In the genomic region with DNA sequence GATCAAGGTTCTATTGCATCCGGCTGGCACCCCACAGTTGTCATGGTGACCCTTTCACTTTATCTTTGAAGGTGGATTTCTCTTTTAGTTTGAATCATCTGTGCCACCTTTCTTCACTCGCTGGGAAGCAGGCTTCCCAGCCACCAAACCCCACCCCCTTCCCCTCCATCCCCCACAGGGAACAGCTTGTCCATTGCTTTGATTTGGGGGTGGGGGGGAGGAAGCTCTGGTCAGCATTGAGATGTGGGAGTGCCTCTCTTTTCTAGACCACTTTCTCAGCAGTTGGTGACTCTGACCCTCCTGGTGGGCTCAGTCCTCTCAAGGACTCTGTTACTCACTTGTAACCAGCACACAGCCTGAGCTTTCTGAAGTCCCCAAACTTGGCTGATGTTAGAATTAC, we compare ENCODE assay signal across 11 mouse cellular contexts.
DNase-seq lines count a peak whose midpoint lies in the region; ATAC-seq and TF ChIP-seq lines count a peak whose summit lies in the region.
"Had no signal": no experiment of that assay in that cellular context is flagged by ENCODE, and none has a peak within 500 bp of the region (broad histone marks: within the 10 kb centered on the region; RNA-seq: fewer than 3 reads in every experiment).

No protein-coding gene starts in this region.

- DNase-seq in heart, adult 8-10 months (ENCODE audit: low spot score): no peak
- peak; percentile 46 for DNase-seq in forebrain, embryonic 11.5 days (ENCODE audit: low spot score)
- DNase-seq in limb, embryonic 14.5 days (ENCODE audit: low spot score): no peak
- DNase-seq in layer of hippocampus, adult 8-10 months (ENCODE audit: low spot score in 2 of 2): no peak
- no peak for DNase-seq in liver
- DNase-seq in left cerebral cortex, postnatal 14 days (ENCODE audit: low spot score in 2 of 2): no peak
- DNase-seq: kidney, adult 18-20 months; lung, adult 2 months had no signal

- peaks cover 11% of the 10 kb centered on the region for H3K36me3 ChIP-seq in heart, embryonic 16.5 days (ENCODE audit: control insufficient read depth, insufficient read depth)
- no peaks in the 10 kb centered on the region for H3K36me3 ChIP-seq in ES-Bruce4 (ENCODE audit: control insufficient read depth, insufficient read depth, low read length, poor library complexity, severe bottlenecking)
- no peaks in the 10 kb centered on the region for H3K36me3 ChIP-seq in forebrain, embryonic 11.5 days (ENCODE audit: control insufficient read depth, insufficient read depth, low read length)
- H3K36me3 ChIP-seq in limb, embryonic 14.5 days (ENCODE audit: control insufficient read depth, insufficient read depth, low read length): peaks cover 39% of the 10 kb centered on the region

- H3K4me3 ChIP-seq in heart, embryonic 16.5 days (ENCODE audit: low read length): no peak overlapping the region
- H3K4me3 ChIP-seq in ES-Bruce4 (ENCODE audit: low read depth, low read length): no peak overlapping the region
- no peak overlapping the region for H3K4me3 ChIP-seq in forebrain, embryonic 11.5 days (ENCODE audit: low read depth, low read length)
- no peak overlapping the region for H3K4me3 ChIP-seq in limb, embryonic 14.5 days (replicated peaks; ENCODE audit: low read length)

- TF ChIP-seq EP300 in ES-Bruce4 (IDR thresholded peaks at IDR 0.05; ENCODE audit: insufficient read depth, low read depth, low read length): peak; percentile 75; the same call in 1 of the 2 replicates

- no peak for TF ChIP-seq POLR2A in ES-Bruce4 (IDR thresholded peaks at IDR 0.05; ENCODE audit: insufficient read depth, low read length)
- no peak for TF ChIP-seq POLR2A in limb, embryonic 14.5 days (IDR thresholded peaks at IDR 0.05; ENCODE audit: borderline replicate concordance, extremely low read depth, insufficient read depth, insufficient read length)

- peak overlapping the region; percentile 90 for H3K27ac ChIP-seq in heart, embryonic 16.5 days (ENCODE audit: low read length)
- peak overlapping the region; percentile 14 for H3K27ac ChIP-seq in ES-Bruce4 (ENCODE audit: insufficient read depth, low read length)
- peak overlapping the region; percentile 55; the same call in 1 of the 2 replicates for H3K27ac ChIP-seq in forebrain, embryonic 11.5 days (ENCODE audit: low read depth, low read length)
- peak overlapping the region; percentile 79; the same call in 1 of the 2 replicates for H3K27ac ChIP-seq in limb, embryonic 14.5 days (replicated peaks; ENCODE audit: low read depth, low read length)

- peaks cover 64% of the 10 kb centered on the region for H3K4me1 ChIP-seq in heart, embryonic 16.5 days (ENCODE audit: control insufficient read depth, insufficient read depth, low read length)
- peaks cover 12% of the 10 kb centered on the region for H3K4me1 ChIP-seq in ES-Bruce4 (ENCODE audit: control insufficient read depth, insufficient read depth, low read length)
- H3K4me1 ChIP-seq in forebrain, embryonic 11.5 days (replicated peaks; ENCODE audit: control insufficient read depth, insufficient read depth, low read length): peaks cover 46% of the 10 kb centered on the region
- H3K4me1 ChIP-seq in limb, embryonic 14.5 days (ENCODE audit: control insufficient read depth, insufficient read depth, low read length): peaks cover 48% of the 10 kb centered on the region

- intact Hi-C loops in left cerebral cortex, postnatal 14 days (cut with DNase I): no loop called here

- H3K4me2 ChIP-seq in heart, embryonic 16.5 days (ENCODE audit: low read depth, low read length): no peak overlapping the region
- no peak overlapping the region for H3K4me2 ChIP-seq in forebrain, embryonic 11.5 days (ENCODE audit: low read depth, low read length, severe bottlenecking)
- H3K4me2 ChIP-seq in limb, embryonic 14.5 days (replicated peaks; ENCODE audit: low read depth, low read length, severe bottlenecking): no peak overlapping the region

- H3K9me3 ChIP-seq in heart, embryonic 16.5 days (replicated peaks; ENCODE audit: control insufficient read depth, low read length): no peaks in the 10 kb centered on the region
- H3K9me3 ChIP-seq in ES-Bruce4 (replicated peaks; ENCODE audit: control insufficient read depth, insufficient read depth, low read length, poor library complexity, severe bottlenecking): no peaks in the 10 kb centered on the region
- H3K9me3 ChIP-seq in forebrain, embryonic 11.5 days (ENCODE audit: control insufficient read depth, low read length): no peaks in the 10 kb centered on the region
- H3K9me3 ChIP-seq in limb, embryonic 14.5 days (ENCODE audit: control insufficient read depth, low read length): no peaks in the 10 kb centered on the region

- H3K27me3 ChIP-seq in heart, embryonic 16.5 days (ENCODE audit: control insufficient read depth, insufficient read depth, low read length): no peaks in the 10 kb centered on the region
- H3K27me3 ChIP-seq in ES-Bruce4 (ENCODE audit: control insufficient read depth, insufficient read depth, low read length, poor library complexity, severe bottlenecking): no peaks in the 10 kb centered on the region
- 0 out of 2 replicates have a peak, but pooled peaks cover 2% of the 10 kb centered on the region for H3K27me3 ChIP-seq in forebrain, embryonic 11.5 days (ENCODE audit: control insufficient read depth, insufficient read depth, low read length)
- no peaks in the 10 kb centered on the region for H3K27me3 ChIP-seq in limb, embryonic 14.5 days (ENCODE audit: control insufficient read depth, insufficient read depth, low read length)

- 59% methylated on average over 2 of the region's 2 CpGs for WGBS in heart, embryonic 16.5 days
- 32% methylated on average over 2 of the region's 2 CpGs for WGBS in forebrain, embryonic 11.5 days
- 53% methylated on average over 2 of the region's 2 CpGs for WGBS in limb, embryonic 14.5 days

- no peak for TF ChIP-seq CTCF in ES-Bruce4 (IDR thresholded peaks at IDR 0.05; ENCODE audit: low read depth, low read length)

- no peak for ATAC-seq in heart, embryonic 16.5 days (replicated peaks; ENCODE audit: extremely low read depth, insufficient read depth, low FRiP score)
- ATAC-seq in forebrain, embryonic 11.5 days (replicated peaks; ENCODE audit: low FRiP score): no peak
- ATAC-seq in limb, embryonic 14.5 days (ENCODE audit: low FRiP score, low read depth): no peak
- ATAC-seq: CD4-positive, CD25-positive, alpha-beta regulatory T cell, adult 4 months had no signal

- no peak overlapping the region for H3K9ac ChIP-seq in heart, embryonic 16.5 days (ENCODE audit: low read length)
- no peak overlapping the region for H3K9ac ChIP-seq in ES-Bruce4 (ENCODE audit: low read depth, poor library complexity, severe bottlenecking)
- no peak overlapping the region; the same call in 1 of the 2 replicates for H3K9ac ChIP-seq in forebrain, embryonic 11.5 days (ENCODE audit: low read length)
- H3K9ac ChIP-seq in limb, embryonic 14.5 days (ENCODE audit: low read depth, low read length, severe bottlenecking): no peak overlapping the region

Comparison
In these comparisons a context has a peak if more than half of its experiments do, and no peak if none do; other contexts are left out.
1. H3K27ac ChIP-seq: peak in every context shown above with its lines; median percentile 90 in heart, embryonic 16.5 days; 79 in limb, embryonic 14.5 days; 55 in forebrain, embryonic 11.5 days; 14 in ES-Bruce4.